Mouse (Mus musculus): ENCODE data around the gene Mapk8ip1. TPM values are rescaled to one million over a fixed set of nuclear protein-coding genes. Genes with fewer than 3 reads are reported as not detected.

Gene Mapk8ip1
- polyA plus RNA-seq, 1 experiment from 2014 or later: 30.4 TPM

- peak; percentile 1; the same call in 1 of the 2 replicates for ATAC-seq (ENCODE audit: low FRiP score, low TSS enrichment)
- Histone ChIP-seq H3K27ac (ENCODE audit: low read length) (peak overlapping the region; percentile 84), H3K36me3 (ENCODE audit: insufficient read depth, low read length) (no peaks in the 10 kb centered on the region), H3K4me2 (replicated peaks; ENCODE audit: low read depth, low read length) (peak overlapping the region; percentile 64), H3K4me3 (ENCODE audit: low read length) (peak overlapping the region; percentile 46), H3K27me3 (ENCODE audit: insufficient read depth, low read length) (no peaks in the 10 kb centered on the region), H3K9ac (replicated peaks; ENCODE audit: low read length) (peak overlapping the region; percentile 67), H3K4me1 (ENCODE audit: insufficient read depth, low read length) (peaks cover 46% of the 10 kb centered on the region), H3K9me3 (ENCODE audit: low read length) (no peaks in the 10 kb centered on the region)
- 4% methylated on average over 26 of the region's 26 CpGs for WGBS
Measured at GRCm38 (mm10) chr2:92392318-92393264, 8.5 kb downstream of the Mapk8ip1 start.

- peak overlapping the region; percentile 46 for H3K4me3 ChIP-seq (ENCODE audit: low read length)
- peaks cover 46% of the 10 kb centered on the region for H3K4me1 ChIP-seq (ENCODE audit: insufficient read depth, low read length)
- H3K9me3 ChIP-seq (ENCODE audit: low read length): no peaks in the 10 kb centered on the region
- H3K27me3 ChIP-seq (ENCODE audit: insufficient read depth, low read length): no peaks in the 10 kb centered on the region
- H3K9ac ChIP-seq (replicated peaks; ENCODE audit: low read length): peak overlapping the region; percentile 67
- peaks cover 5% of the 10 kb centered on the region for H3K36me3 ChIP-seq (ENCODE audit: insufficient read depth, low read length)
- 17% methylated on average over 11 of the region's 11 CpGs for WGBS
- ATAC-seq (ENCODE audit: low FRiP score, low TSS enrichment): no peak
- peak overlapping the region; percentile 84 for H3K27ac ChIP-seq (ENCODE audit: low read length)
- peak overlapping the region; percentile 64 for H3K4me2 ChIP-seq (replicated peaks; ENCODE audit: low read depth, low read length)
Measured at GRCm38 (mm10) chr2:92391703-92392317, 9.3 kb downstream of the Mapk8ip1 start.

- Histone ChIP-seq H3K4me3 (ENCODE audit: low read length) (peak overlapping the region; percentile 46; the same call in 1 of the 2 replicates), H3K27ac (ENCODE audit: low read length) (no peak overlapping the region), H3K9me3 (ENCODE audit: low read length) (no peaks in the 10 kb centered on the region), H3K36me3 (ENCODE audit: insufficient read depth, low read length) (peaks cover 12% of the 10 kb centered on the region), H3K9ac (replicated peaks; ENCODE audit: low read length) (0 out of 2 replicates have a peak overlapping the region, but pooled peaks have one; percentile 67), H3K27me3 (ENCODE audit: insufficient read depth, low read length) (no peaks in the 10 kb centered on the region), H3K4me2 (replicated peaks; ENCODE audit: low read depth, low read length) (peak overlapping the region; percentile 64; the same call in 1 of the 2 replicates), H3K4me1 (ENCODE audit: insufficient read depth, low read length) (peaks cover 46% of the 10 kb centered on the region)
- ATAC-seq (ENCODE audit: low FRiP score, low TSS enrichment): no peak
- whole genome bisulfite sequencing: 77% methylated on average over 8 of the region's 8 CpGs
Measured at GRCm38 (mm10) chr2:92391116-92391515, 9.9 kb downstream of the Mapk8ip1 start.

- Histone ChIP-seq H3K9ac (replicated peaks; ENCODE audit: low read length) (no peak overlapping the region), H3K4me2 (replicated peaks; ENCODE audit: low read depth, low read length) (no peak overlapping the region), H3K9me3 (ENCODE audit: low read length) (no peaks in the 10 kb centered on the region), H3K27ac (ENCODE audit: low read length) (no peak overlapping the region), H3K27me3 (ENCODE audit: insufficient read depth, low read length) (no peaks in the 10 kb centered on the region), H3K4me3 (ENCODE audit: low read length) (no peak overlapping the region), H3K4me1 (ENCODE audit: insufficient read depth, low read length) (peaks cover 46% of the 10 kb centered on the region), H3K36me3 (ENCODE audit: insufficient read depth, low read length) (peaks cover 20% of the 10 kb centered on the region)
- WGBS: 75% methylated on average over 6 of the region's 6 CpGs
- ATAC-seq (ENCODE audit: low FRiP score, low TSS enrichment): no peak
Measured at GRCm38 (mm10) chr2:92390206-92390930, 10.7 kb downstream of the Mapk8ip1 start.

GRCm38 (mm10) chr2:92389645-92390044 is 11.4 kb downstream of the Mapk8ip1 start:
- peak; percentile 7; the same call in 1 of the 2 replicates for ATAC-seq (ENCODE audit: low FRiP score, low TSS enrichment)
- Histone ChIP-seq H3K4me2 (replicated peaks; ENCODE audit: low read depth, low read length) (peak overlapping the region; percentile 70), H3K27me3 (ENCODE audit: insufficient read depth, low read length) (no peaks in the 10 kb centered on the region), H3K9me3 (ENCODE audit: low read length) (no peaks in the 10 kb centered on the region), H3K36me3 (ENCODE audit: insufficient read depth, low read length) (peaks cover 25% of the 10 kb centered on the region), H3K27ac (ENCODE audit: low read length) (peak overlapping the region; percentile 84), H3K9ac (replicated peaks; ENCODE audit: low read length) (peak overlapping the region; percentile 75; the same call in 1 of the 2 replicates), H3K4me3 (ENCODE audit: low read length) (peak overlapping the region; percentile 79), H3K4me1 (ENCODE audit: insufficient read depth, low read length) (peaks cover 46% of the 10 kb centered on the region)
- 2% methylated on average over 10 of the region's 10 CpGs for WGBS

GRCm38 (mm10) chr2:92388891-92389641 is 12.0 kb downstream of the Mapk8ip1 start:
- H3K9ac ChIP-seq (replicated peaks; ENCODE audit: low read length): peak overlapping the region; percentile 75
- peaks cover 31% of the 10 kb centered on the region for H3K36me3 ChIP-seq (ENCODE audit: insufficient read depth, low read length)
- peak overlapping the region; percentile 70 for H3K4me2 ChIP-seq (replicated peaks; ENCODE audit: low read depth, low read length)
- ATAC-seq (ENCODE audit: low FRiP score, low TSS enrichment): peak; percentile 92
- under 1% methylated on average over 51 of the region's 62 CpGs for WGBS
- H3K4me3 ChIP-seq (ENCODE audit: low read length): peak overlapping the region; percentile 79
- peak overlapping the region; percentile 84 for H3K27ac ChIP-seq (ENCODE audit: low read length)
- peaks cover 46% of the 10 kb centered on the region for H3K4me1 ChIP-seq (ENCODE audit: insufficient read depth, low read length)
- no peaks in the 10 kb centered on the region for H3K27me3 ChIP-seq (ENCODE audit: insufficient read depth, low read length)
- H3K9me3 ChIP-seq (ENCODE audit: low read length): no peaks in the 10 kb centered on the region

- Histone ChIP-seq H3K4me3 (ENCODE audit: low read length) (peak overlapping the region; percentile 79), H3K9me3 (ENCODE audit: low read length) (no peaks in the 10 kb centered on the region)
Measured at GRCm38 (mm10) chr2:92388081-92388517, 13.0 kb downstream of the Mapk8ip1 start.

GRCm38 (mm10) chr2:92387646-92388045 is 13.4 kb downstream of the Mapk8ip1 start:
- H3K4me1 ChIP-seq (ENCODE audit: insufficient read depth, low read length): peaks cover 40% of the 10 kb centered on the region
- ATAC-seq (ENCODE audit: low FRiP score, low TSS enrichment): no peak
- no peak overlapping the region for H3K4me2 ChIP-seq (replicated peaks; ENCODE audit: low read depth, low read length)
- H3K36me3 ChIP-seq (ENCODE audit: insufficient read depth, low read length): peaks cover 43% of the 10 kb centered on the region
- H3K9ac ChIP-seq (replicated peaks; ENCODE audit: low read length): peak overlapping the region; percentile 29; the same call in 1 of the 2 replicates
- H3K4me3 ChIP-seq (ENCODE audit: low read length): no peak overlapping the region
- H3K27ac ChIP-seq (ENCODE audit: low read length): no peak overlapping the region
- 86% methylated on average over 4 of the region's 4 CpGs for WGBS
- H3K27me3 ChIP-seq (ENCODE audit: insufficient read depth, low read length): no peaks in the 10 kb centered on the region
- no peaks in the 10 kb centered on the region for H3K9me3 ChIP-seq (ENCODE audit: low read length)

More at GRCm38 (mm10) chr2:92388081-92388517, 13.0 kb downstream of the Mapk8ip1 start:
- 47% methylated on average over 3 of the region's 3 CpGs for WGBS
- no peak for ATAC-seq (ENCODE audit: low FRiP score, low TSS enrichment)
- Histone ChIP-seq H3K36me3 (ENCODE audit: insufficient read depth, low read length) (peaks cover 39% of the 10 kb centered on the region), H3K27me3 (ENCODE audit: insufficient read depth, low read length) (no peaks in the 10 kb centered on the region), H3K4me1 (ENCODE audit: insufficient read depth, low read length) (peaks cover 45% of the 10 kb centered on the region), H3K9ac (replicated peaks; ENCODE audit: low read length) (peak overlapping the region; percentile 75), H3K27ac (ENCODE audit: low read length) (no peak overlapping the region), H3K4me2 (replicated peaks; ENCODE audit: low read depth, low read length) (peak overlapping the region; percentile 70)
